Mouse (Mus musculus): Measurements from ENCODE around the gene Slc6a6. TPM values are rescaled to one million over a fixed set of nuclear protein-coding genes. Genes with fewer than 3 reads are reported as not detected.

Slc6a6 gene
- 111 and 116 TPM in 2 replicates for polyA plus RNA-seq (2015; fragmentation: Nextera tagmentation; extraction: Ambion mirVana)

GRCm38 (mm10) chr6:91683602-91684473 lies at the start of gene Slc6a6:
Gene Slc6a6 (plus strand): TSS chr6:91684053.

Other genes with a start within 250 kb of the Slc6a6 start
- 36.2 and 39.1 TPM in 2 replicates for gene Chchd4, start 210.5 kb upstream of the Slc6a6 start, polyA plus RNA-seq (2015; fragmentation: Nextera tagmentation; extraction: Ambion mirVana)
- gene Tmem43, start 210.3 kb upstream of the Slc6a6 start, polyA plus RNA-seq (2015; fragmentation: Nextera tagmentation; extraction: Ambion mirVana) = 40.7 and 42.0 TPM in 2 replicates
- 10.2 and 12.7 TPM in 2 replicates for gene Xpc, start 168.2 kb upstream of the Slc6a6 start, polyA plus RNA-seq (2015; fragmentation: Nextera tagmentation; extraction: Ambion mirVana)
- 157 and 158 TPM in 2 replicates for gene Lsm3, start 168.1 kb upstream of the Slc6a6 start, polyA plus RNA-seq (2015; fragmentation: Nextera tagmentation; extraction: Ambion mirVana)
- 7.5 and 8.5 TPM in 2 replicates for gene Grip2, start 143.2 kb downstream of the Slc6a6 start, polyA plus RNA-seq (2015; fragmentation: Nextera tagmentation; extraction: Ambion mirVana)
- 35.4 and 38.1 TPM in 2 replicates for gene Ccdc174, start 194.0 kb downstream of the Slc6a6 start, polyA plus RNA-seq (2015; fragmentation: Nextera tagmentation; extraction: Ambion mirVana)
- gene 4930590J08Rik, start 218.8 kb downstream of the Slc6a6 start, polyA plus RNA-seq (2015; fragmentation: Nextera tagmentation; extraction: Ambion mirVana) = 0.39 and 0.74 TPM in 2 replicates